Mouse (Mus musculus): ENCODE data around the gene Nell2.

DNA sequence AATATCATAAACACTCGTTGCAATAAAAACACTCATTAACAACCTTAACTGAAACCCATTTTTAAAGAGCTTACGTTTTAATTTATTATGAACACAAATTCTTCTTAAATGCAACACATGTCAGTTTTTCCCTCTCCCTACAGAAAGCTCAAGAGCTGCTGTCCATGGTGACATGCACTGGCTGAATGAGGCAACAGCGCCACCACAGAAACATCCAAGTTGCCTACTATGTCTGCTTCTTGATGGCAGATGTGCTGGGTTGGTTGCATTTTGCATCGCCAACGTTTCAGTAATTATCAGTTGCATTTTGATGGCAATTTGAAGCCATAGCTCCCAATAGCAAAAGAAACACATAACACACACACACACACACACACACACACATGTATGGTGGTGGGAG is 2.4 kb downstream of the Nell2 start:
- no peak for TF ChIP-seq POLR2A (IDR thresholded peaks at IDR 0.05; ENCODE audit: low read depth, low read length)
- TF ChIP-seq CTCF (IDR thresholded peaks at IDR 0.05; ENCODE audit: extremely low read depth, insufficient read depth, insufficient read length, insufficient replicate concordance), result no peak
